Mouse (Mus musculus): ENCODE measurements at regions not wholly inside any gene's neighbourhood (a gene's known extent, or its start where the extent isn't known, plus 50 kb on each side); places are given as distances from the start of the nearest gene placed in this dataset.

DNA sequence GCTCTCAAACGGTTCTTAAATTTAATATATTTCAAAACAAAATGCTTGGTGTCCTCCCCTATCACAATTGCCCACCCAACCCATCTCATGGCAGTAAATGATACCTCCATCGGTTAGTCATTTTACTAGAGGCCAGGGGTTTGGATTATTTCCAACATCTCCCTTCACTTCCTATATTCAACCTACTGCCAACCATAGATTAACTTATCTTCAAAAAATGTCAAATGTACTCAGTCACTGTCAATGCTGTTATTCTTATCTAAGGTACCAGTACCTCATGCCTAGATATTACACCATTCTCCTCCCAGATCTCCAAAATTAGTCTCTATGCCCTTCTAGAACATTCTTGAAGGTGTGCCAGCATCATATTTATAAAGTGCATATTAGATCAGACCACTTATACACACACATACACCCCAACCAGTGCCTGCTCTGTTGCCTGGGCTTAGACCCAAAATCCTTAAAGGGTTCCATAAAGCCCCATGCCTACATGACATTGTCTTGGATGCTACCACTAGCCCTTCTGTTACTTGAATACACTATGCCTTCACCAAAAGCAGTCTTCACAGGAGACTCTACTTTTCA, 183.4 kb upstream of the Cadm1 start:
- no peak for DNase-seq (ENCODE audit: low spot score)

DNA sequence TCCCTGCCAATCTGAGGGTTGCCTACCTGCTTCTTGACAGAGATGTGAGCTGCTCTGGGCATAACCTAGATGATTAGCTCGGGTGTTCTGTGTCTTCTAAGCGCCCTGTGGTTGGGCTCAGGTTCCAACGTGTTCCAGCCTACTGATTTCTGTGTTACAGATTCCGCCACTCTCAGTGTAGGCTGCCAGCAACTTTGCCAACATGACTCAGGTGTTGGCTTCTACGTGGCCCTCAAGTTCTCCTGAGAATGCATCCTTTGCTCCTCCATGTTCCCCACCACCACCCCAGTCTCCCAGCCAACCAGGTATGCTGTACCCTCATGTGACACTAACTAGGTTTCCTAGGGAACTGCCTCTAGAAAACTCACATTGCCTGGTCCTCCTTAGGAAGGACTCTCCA, 179.7 kb upstream of the Cadm1 start:
- DNase-seq (ENCODE audit: low spot score) = no peak

DNA sequence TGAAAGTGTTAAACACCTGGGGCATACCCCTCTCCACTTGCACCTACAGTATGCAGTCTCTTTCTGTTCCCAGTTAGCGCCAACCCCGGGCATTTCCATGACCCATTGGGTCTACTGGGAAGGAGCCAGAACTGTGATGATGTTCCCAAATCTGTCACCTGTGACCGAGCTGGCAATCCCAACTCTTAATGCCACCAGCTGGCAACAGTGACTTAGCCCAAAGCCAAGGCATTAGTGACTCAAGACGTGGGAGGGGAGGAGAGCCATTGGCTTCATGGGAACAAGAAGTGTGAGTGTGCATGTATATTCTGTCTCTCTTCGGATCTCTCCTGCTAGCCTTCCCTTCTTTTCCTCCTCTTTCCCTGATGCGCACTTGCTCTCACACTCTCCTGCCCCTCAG, 178.9 kb upstream of the Cadm1 start:
- DNase-seq (ENCODE audit: low spot score) = no peak

DNA sequence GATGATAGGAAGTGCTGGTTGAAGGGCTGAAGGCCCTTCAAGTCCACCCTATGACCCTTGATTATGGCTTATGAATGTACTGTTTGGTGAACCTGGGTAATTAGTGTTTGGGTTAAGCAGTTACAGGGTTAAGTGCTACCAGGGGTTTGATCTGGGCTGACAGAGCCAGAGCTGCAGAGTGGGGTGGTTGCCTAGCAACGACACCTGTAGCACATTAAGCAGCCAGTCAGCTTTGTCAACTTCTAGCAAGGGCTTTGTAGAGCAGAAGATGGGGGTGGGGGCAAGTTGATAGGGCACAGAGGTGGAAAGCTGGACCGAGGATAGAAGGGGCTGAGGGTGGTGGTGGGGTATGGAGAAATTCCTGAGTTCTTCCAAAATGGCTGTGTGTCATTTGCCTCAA, 177.0 kb upstream of the Cadm1 start:
- no peak for DNase-seq (ENCODE audit: low spot score)

DNA sequence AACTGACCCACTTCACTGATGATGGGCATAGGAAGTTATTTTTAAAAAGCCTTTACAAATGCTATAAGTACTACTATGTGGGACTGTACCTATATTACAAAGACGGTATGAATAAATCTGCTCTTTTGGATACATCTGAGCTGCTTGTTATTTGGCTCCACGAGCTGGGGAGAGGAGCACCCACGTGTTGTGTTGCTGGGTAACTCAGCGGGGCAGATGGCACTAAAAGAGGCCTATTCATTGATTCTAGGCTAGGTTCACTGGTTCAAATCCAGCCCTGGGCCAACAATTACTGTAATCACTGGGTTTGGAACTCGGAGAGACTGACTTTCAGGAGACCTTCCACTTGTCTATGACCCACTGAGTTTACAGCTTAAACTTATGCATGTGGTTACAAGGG, 176.0 kb upstream of the Cadm1 start:
- no peak for DNase-seq (ENCODE audit: low spot score)

DNA sequence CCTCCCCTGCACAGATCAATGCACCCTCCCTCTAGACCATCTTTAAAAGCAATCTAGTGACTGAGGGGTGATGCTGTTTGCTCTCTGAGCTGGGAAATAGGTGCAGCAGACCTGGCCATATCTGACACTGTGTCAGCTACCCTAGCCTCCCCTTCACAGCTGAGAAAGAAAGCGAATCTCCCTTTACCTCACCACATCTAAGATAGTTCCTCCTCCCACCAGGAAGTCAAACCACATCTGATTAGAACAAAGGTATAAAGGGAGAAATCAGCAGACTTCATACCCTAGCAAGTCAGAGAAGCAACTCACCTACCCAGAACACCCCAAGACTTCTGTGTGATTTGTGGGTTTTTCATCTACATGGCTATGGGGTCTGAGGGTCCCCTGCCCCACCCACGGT, 175.6 kb upstream of the Cadm1 start:
- DNase-seq (ENCODE audit: low spot score) = no peak

DNA sequence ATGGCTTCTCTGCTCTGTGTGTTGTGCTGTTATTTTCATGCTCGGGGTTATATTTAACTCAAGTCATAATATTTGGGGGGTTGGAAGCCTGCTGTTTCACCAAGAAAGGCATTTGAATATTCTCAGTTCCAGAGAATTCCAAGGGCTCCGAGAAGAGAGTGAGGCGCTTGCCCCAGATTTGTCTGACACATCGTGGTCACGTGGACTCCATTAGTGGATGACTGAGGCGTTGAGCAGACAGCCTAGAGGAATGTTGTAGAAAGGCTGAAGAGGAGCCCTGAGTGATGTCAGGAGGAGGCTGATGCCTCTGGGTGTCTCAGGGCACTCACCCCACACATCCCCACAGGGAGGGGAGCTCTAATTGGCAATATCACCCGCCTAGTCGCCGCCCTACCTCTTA, 175.1 kb upstream of the Cadm1 start:
- DNase-seq (ENCODE audit: low spot score) = no peak

DNA sequence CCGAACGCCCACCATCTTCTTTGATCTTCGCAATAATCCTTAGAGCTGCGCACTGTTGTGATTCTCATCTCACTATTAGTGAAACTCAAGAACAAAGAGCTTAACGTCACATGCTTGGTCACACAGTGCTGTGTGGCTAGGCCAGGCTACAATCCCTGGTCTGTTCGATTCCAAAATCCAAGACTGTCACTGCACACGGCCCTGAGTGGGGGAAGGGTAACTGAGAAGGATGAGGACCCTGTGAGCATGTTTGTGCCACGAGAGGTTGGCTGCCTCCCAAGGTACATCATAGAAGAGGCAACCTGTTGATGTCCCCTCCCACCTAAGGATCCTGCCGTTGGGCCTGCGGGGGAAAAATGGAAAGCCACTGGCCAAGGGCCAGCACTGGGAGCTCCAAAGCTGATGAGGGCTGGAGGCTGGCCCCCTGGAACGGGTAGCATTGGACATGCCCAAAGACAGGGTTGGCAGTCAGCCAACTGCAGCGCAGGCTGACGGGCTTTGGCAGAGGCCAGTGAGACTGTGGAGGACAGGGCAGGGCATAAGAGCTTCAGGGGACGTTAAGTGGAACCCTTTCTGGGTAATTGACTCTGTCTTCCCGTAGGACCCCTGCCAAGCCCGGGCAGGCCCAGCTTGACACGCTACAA, 172.1 kb upstream of the Cadm1 start:
- DNase-seq (ENCODE audit: low spot score) = no peak

DNA sequence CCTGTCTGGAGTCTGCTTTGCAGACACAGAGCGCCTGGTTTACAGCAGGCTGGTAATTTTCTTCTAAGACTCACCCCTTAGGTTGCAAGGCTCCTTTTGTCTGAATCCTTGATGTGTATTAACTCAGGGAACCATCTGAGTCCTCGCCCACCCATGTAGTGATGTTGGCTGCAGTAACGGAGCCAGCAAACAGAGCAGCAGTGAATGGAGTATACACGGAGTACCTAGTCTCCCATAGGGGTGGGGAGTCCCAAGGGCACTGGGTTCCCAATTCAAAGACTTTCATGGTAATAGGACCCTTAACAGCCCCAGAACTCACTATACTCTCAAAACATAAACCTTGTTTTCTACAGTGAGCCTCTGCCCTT, 171.6 kb upstream of the Cadm1 start:
- DNase-seq (ENCODE audit: low spot score) = no peak

DNA sequence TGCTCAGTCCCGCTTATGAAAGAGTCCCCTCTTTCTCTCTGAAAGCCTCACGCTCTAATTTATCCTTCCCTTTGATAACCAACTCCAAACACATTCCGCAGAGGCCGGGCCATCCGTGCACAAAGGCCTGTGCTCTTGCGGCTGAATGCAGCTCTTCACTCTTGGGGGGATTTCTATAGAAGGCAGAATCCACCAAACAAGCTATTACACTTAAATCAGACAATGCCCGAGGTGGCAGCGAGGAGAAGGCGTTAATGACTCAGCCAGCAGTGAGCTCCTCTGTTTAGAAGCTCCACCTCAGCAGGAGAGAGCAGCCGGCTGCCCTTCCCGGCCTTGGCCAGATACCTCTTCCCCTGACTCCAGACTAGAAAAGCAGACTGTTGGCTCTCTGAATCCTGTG, 166.9 kb upstream of the Cadm1 start:
- no peak for DNase-seq (ENCODE audit: low spot score)

DNA sequence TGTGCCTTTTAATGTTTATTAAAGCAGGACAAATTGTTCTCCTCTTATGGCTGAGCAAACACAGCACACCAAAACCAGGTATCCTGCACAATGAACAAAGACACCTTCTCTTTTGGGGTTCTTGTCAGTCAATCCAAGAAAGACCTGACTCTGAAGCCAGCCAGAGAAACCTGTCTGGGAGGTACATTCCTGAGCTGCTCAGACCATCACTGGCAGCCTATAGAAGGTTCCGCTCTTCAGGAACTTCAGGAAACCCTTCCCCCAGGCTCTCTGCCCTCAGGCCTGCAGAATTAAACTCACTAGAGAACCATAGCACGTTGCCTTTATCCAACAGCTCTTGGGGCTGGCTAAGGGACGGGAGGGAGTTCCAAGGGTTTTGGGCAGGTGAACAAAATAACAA, 165.2 kb upstream of the Cadm1 start:
- DNase-seq (ENCODE audit: low spot score) = no peak

DNA sequence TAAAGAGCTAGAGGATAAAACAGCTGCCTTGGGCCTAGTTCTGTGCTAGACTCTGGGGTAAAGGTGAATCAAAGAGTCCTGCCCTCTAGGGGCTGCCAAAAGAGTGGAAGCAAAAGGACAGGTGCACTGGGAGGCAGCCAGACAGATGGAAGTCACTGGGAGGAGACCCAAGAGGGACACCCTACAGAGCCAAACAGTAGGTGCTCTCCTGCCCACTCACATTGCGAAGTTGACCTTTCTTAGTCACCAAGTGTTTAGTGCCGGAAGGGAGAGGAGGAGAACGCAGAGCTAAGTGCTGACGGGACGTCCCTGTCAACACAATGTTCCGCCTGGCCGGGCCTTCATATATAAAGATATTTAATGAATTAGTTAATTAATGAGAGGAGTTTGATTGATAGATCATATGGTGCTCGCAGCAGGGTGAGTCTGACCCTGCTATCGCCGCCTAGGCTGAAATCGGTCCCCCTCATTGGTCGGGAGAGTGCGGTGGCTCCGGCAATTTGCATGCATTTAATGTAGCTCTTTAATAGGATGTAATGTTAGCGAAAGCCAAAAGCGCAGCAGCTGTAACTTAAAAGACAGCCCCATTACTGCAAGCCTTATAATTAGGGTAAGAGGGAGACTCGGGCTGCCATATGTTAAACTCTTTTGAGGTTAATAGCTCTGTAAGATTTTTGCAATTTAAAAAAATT, 162.6 kb upstream of the Cadm1 start:
- DNase-seq (ENCODE audit: low spot score) = no peak

DNA sequence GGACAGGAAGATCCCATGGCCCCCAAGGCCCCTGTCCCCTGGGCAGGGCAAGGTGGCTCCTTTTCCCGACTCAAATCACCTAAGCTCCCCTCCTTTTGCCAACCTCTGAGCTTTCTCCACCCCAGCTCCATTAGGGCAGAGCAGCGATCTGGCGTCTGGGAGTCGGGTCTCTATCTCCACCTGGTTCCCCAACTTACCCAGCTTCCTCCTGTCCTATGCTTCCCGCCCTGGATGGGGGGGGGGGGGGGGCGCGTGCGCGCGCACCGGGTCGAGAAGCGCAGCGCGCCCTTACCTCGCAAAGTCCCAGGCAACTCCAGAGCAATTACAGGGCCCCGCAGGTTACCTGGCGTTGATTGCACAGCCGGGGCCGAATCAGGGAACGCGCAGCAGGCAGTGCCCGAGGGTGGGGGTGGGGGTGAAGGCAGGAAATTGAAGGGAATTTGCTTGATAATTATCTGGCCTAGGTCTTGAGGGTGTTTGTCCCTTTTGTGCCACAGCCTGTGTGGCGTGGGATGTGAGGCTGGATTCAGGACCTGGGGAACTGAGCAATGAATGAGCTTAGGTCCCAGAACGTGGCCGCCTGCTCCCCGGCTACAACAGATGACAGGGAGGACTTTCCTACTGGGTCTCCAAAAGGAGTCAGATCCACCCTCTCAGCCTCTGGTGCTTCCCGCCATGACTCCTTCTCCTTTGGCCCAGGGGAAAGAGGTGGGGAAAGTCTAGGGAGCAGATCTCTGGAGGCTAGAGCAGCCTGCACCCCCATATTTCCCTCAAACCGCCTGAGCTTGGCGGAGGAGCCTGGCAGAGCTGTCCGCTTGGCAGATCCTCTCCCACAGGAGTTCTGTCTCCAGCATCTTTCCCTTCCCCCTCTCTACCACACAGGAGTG, 161.7 kb upstream of the Cadm1 start:
- DNase-seq (ENCODE audit: low spot score) = no peak

DNA sequence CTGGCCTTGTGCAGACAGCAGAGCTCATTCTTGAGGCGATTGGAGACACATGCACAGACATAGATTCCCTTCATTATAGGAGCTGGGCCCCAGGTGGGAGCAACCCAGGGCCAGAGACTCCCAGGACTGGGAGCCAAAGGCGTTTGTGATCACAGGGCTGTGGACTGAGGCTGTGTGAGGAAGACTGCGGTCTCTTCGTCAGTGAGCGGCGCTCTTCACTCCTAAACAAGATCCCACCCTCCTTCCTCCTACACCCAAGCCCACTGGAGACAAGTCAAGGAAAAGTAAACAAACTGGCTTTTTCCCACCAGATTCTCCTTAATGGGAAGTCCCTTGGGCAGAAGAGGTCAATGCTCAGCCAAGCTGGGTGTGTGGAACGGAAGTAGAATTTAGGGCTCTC, 157.7 kb upstream of the Cadm1 start:
- no peak for DNase-seq (ENCODE audit: low spot score)

DNA sequence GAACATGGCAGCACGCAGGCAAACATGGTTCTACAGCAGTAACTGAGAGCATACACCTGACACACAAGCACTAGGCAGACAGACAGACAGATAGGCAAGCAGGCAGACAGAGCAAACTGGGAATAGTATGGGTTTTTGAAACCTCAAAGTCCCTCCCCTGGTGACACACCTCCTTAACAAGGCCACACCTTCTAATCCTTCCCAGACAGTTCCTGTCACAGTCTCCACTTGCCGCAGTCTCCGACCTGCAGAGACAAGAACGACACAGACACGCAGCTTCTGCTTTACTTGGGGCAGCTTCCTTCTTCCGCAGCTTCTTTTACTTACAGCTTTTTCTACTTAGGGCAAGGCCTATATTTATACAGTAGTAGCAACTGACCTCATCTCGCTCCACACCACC, 155.9 kb upstream of the Cadm1 start:
- no peak for DNase-seq (ENCODE audit: low spot score)

DNA sequence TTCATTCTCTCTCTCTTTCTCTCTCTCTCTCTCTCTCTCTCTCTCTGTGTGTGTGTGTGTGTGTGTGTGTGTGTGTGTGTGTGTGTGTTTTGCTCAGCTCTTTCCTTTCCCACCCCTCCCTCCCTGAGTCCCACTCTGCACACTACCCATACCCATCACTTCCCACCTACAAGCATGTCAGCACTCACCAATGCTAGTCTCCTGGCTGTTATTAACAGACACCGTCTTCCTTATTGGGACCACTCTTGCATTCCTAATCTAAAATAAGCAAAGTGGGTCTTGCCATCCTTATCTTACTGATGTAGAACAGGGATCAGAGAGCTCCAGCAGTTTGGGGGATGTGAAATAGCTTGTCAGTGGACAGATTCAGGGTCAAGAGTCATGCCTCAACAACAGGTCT, 153.3 kb upstream of the Cadm1 start:
- no peak for DNase-seq (ENCODE audit: low spot score)

DNA sequence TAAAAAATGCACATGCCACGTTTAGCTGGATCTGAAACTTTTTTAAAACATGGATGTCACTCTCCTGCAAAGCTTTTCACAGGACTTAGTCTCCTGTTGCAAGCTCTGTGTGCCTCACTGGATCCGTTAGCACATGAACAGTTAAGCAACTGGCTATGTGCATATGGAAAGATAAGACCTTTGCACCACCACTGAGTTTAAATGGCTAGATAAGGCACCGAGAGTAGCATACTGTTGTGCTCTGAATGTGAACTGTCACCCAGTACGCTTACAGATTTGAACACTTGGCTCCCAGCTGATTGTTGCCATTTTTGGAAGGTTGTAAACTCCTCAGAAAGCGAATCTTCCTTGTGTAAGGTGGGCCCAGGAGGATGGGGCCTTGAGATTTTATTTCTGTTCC, 151.4 kb upstream of the Cadm1 start:
- no peak for DNase-seq (ENCODE audit: low spot score)

DNA sequence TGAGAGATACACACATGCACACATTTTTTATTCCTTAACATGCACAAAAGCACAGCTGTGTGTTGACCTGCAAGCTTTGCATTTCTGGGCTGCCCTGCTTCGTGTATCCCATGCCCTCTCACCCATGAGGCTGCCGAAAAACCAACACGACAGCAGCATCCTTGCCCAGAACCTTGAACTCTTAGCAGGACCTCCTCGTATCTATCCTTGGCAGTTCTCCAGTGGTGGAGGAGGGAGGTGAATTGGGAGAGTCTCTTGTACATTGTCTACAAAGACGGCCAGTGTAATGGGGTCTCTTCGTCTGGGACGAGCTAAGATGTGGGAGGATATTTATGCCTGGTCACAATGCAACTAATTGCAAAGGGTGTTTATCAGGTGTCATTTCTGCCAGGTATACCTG, 149.6 kb upstream of the Cadm1 start:
- no peak for DNase-seq (ENCODE audit: low spot score)

DNA sequence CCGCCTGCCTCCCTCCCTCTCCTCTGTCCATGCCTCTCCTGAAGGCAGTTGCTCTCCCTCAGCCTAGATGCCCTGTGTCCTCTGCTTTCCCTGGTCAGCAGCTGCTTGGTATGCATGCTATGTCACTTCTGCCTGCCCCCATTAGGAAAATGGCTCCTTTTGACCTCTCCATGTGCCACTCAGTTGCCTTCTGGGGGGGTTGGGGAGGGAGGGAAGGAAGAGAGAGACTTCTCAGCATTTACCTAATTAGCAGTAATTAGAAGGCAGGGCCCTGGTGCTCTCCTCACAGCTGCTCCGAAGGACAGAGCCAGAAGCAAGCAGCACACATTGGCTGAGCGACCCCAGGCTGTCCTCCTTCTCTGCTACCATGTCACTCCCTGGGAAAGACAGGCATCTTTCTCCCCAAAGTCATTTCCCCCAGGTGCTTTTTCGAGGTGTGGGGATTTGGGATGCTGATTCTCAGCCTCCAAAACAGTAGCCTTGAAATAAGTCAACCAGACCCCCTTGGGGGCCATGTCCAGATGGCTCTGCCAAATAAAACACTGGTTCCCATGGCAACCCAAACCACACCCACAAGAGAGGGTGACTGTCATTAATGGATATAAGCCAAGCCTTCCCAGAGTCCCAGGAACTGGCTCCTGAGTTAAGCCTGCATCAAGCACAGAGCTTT, 145.7 kb upstream of the Cadm1 start:
- no peak for DNase-seq (ENCODE audit: low spot score)

DNA sequence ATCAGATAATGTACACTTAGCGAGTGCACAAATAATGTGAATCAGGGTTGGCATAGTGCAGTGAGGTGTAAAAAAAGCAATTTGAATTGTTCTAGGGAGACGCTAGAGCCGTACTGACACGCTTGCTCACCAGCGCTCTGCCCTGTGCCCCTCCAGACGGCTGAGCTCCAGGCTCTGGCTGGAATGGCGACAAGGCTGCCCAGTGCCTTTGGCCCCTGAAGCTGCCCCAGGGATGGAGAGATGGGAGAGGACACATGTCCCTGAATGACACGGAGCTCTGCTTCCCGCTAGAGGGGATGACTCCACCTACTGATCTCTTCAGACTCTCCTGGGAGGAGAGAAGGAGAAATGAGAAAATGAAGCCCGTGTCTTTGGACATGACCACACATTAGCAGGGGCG, 143.3 kb upstream of the Cadm1 start:
- no peak for DNase-seq (ENCODE audit: low spot score)

DNA sequence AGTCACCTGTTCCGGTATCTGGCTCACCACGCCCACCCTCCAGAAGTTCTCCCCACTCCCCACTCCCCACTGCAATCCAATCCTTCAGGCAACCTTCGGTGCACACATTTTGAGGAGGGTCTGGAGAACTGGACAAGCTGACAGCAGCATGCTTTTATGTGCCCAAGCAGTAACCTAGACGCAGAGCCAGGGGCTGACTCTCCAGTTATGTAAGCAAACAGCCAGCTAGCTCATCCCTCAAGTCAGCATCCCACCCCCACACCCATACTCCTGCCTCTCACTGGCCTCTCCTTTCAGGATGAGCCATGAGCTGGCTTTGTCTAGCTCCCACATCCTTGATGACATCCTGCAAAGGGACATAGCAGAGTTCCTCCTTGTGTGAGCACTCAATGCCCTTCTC, 142.8 kb upstream of the Cadm1 start:
- no peak for DNase-seq (ENCODE audit: low spot score)

DNA sequence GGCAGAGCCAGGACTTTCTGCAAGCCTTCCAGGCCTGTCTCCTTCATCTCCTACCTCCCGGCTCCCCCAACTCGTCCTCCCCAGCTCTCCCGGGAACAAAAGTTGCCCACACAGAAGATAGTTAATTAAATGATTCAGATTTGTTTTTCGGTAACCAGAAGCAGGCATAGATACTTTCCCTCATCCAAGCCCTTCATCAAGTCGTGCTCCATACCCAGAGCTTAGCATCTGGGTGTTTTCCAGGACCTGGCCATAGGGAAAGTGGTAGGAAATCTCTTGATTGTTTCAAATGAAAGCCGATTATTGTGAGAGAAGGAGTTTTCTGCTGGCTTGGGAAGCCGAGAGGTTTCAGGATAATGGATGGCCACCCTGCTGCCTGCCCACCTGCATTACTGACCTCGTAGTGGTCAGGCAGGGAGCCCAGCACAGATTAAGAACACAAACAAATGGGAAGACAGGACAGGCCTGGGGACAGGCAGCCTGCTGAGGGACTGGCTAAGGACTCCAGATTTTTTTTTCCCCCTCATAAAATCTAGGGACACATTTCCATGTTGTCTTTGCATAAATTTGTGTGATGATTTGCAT, 142.2 kb upstream of the Cadm1 start:
- DNase-seq (ENCODE audit: low spot score) = no peak

Measured in yolk sac, embryonic 10.5 days (tissue).